Comparison of ENCODE assay signal across 9 mouse cellular contexts in genomic region chr2:102290041-102290440, GRCm38 (mm10).
DNase-seq lines count a peak whose midpoint lies in the region; ATAC-seq lines count a peak whose summit lies in the region.
"Had no signal": no experiment of that assay in that cellular context is flagged by ENCODE, and none has a peak within 500 bp of the region (broad histone marks: within the 10 kb centered on the region; RNA-seq: fewer than 3 reads in every experiment).

No protein-coding gene starts in this region.

- no peak overlapping the region for H3K4me3 ChIP-seq in hindbrain, embryonic 12.5 days
- H3K4me3 ChIP-seq in midbrain, embryonic 14.5 days (replicated peaks; ENCODE audit: low read depth, low read length) = no peak overlapping the region
- H3K4me3 ChIP-seq in stomach, embryonic 14.5 days (ENCODE audit: low read depth, low read length) = no peak overlapping the region
- H3K4me3 ChIP-seq: liver, embryonic 13.5 days had no signal

- peaks cover 3% of the 10 kb centered on the region for H3K4me1 ChIP-seq in hindbrain, embryonic 12.5 days
- no peaks in the 10 kb centered on the region for H3K4me1 ChIP-seq in midbrain, embryonic 14.5 days (ENCODE audit: control insufficient read depth, insufficient read depth, low read length)
- peaks cover 4% of the 10 kb centered on the region for H3K4me1 ChIP-seq in stomach, embryonic 14.5 days (ENCODE audit: control insufficient read depth, insufficient read depth, low read length)
- H3K4me1 ChIP-seq: liver, embryonic 13.5 days had no signal

- H3K36me3 ChIP-seq in hindbrain, embryonic 12.5 days = no peaks in the 10 kb centered on the region
- H3K36me3 ChIP-seq in midbrain, embryonic 14.5 days (ENCODE audit: control insufficient read depth, insufficient read depth, low read length) = no peaks in the 10 kb centered on the region
- H3K36me3 ChIP-seq in stomach, embryonic 14.5 days (ENCODE audit: control insufficient read depth, insufficient read depth, low read length) = no peaks in the 10 kb centered on the region
- H3K36me3 ChIP-seq: liver, embryonic 13.5 days had no signal

- H3K9me3 ChIP-seq in hindbrain, embryonic 12.5 days (replicated peaks) = no peaks in the 10 kb centered on the region
- no peaks in the 10 kb centered on the region for H3K9me3 ChIP-seq in midbrain, embryonic 14.5 days (ENCODE audit: control insufficient read depth, low read length)
- no peaks in the 10 kb centered on the region for H3K9me3 ChIP-seq in stomach, embryonic 14.5 days (ENCODE audit: control insufficient read depth, low read depth, low read length)
- H3K9me3 ChIP-seq: liver, embryonic 13.5 days had no signal

- no peak overlapping the region for H3K9ac ChIP-seq in hindbrain, embryonic 12.5 days
- H3K9ac ChIP-seq in midbrain, embryonic 14.5 days (replicated peaks; ENCODE audit: low read length) = no peak overlapping the region
- H3K9ac ChIP-seq in stomach, embryonic 14.5 days (replicated peaks; ENCODE audit: low read depth, low read length) = no peak overlapping the region
- H3K9ac ChIP-seq: liver, embryonic 13.5 days had no signal

- H3K27ac ChIP-seq in hindbrain, embryonic 12.5 days = no peak overlapping the region
- no peak overlapping the region for H3K27ac ChIP-seq in midbrain, embryonic 14.5 days (replicated peaks; ENCODE audit: low read depth, low read length)
- H3K27ac ChIP-seq in stomach, embryonic 14.5 days (ENCODE audit: low read length) = no peak overlapping the region
- H3K27ac ChIP-seq: liver, embryonic 13.5 days had no signal

- 0 out of 2 replicates have a peak, but pooled peaks have one; percentile 56 for ATAC-seq in hindbrain, embryonic 12.5 days (ENCODE audit: low FRiP score)
- peak; percentile 46; the same call in 1 of the 2 replicates for ATAC-seq in midbrain, embryonic 14.5 days (ENCODE audit: low FRiP score, low TSS enrichment)
- ATAC-seq in stomach, embryonic 14.5 days (ENCODE audit: insufficient number of reproducible peaks, insufficient read depth, low FRiP score, low read depth) = 0 out of 2 replicates have a peak, but pooled peaks have one; percentile 42

- WGBS in hindbrain, embryonic 12.5 days = 62% methylated on average over 5 of the region's 5 CpGs
- 69% methylated on average over 5 of the region's 5 CpGs for WGBS in midbrain, embryonic 14.5 days
- WGBS in stomach, embryonic 14.5 days = 53% methylated on average over 5 of the region's 5 CpGs

- H3K27me3 ChIP-seq in hindbrain, embryonic 12.5 days = no peaks in the 10 kb centered on the region
- no peaks in the 10 kb centered on the region for H3K27me3 ChIP-seq in midbrain, embryonic 14.5 days (ENCODE audit: control insufficient read depth, insufficient read depth, low read length)
- H3K27me3 ChIP-seq in stomach, embryonic 14.5 days (ENCODE audit: control insufficient read depth, insufficient read depth, low read length) = no peaks in the 10 kb centered on the region
- H3K27me3 ChIP-seq: liver, embryonic 13.5 days had no signal

- DNase-seq in left cerebral cortex, adult 11 months (ENCODE audit: low spot score) = peak; percentile 42
- DNase-seq in left cerebral cortex, adult 8-10 months (ENCODE audit: low spot score in 2 of 2) = no peak
- DNase-seq in adipocyte (ENCODE audit: low spot score) = peak; percentile 74
- peak; percentile 81 for DNase-seq in embryo, embryonic 10.5 days (ENCODE audit: low spot score)
- peak; percentile 4 to 68 for DNase-seq in layer of hippocampus, postnatal 25 days (ENCODE audit: extremely low spot score in 1 of 2, low spot score in 1 of 2)
- DNase-seq in midbrain, embryonic 14.5 days = peak; percentile 87
- DNase-seq: liver, embryonic 13.5 days had no signal

- no peak overlapping the region for H3K4me2 ChIP-seq in hindbrain, embryonic 12.5 days (replicated peaks)
- no peak overlapping the region for H3K4me2 ChIP-seq in midbrain, embryonic 14.5 days (ENCODE audit: low read length)
- H3K4me2 ChIP-seq in stomach, embryonic 14.5 days (replicated peaks; ENCODE audit: low read depth, low read length) = no peak overlapping the region
- H3K4me2 ChIP-seq: liver, embryonic 13.5 days had no signal

Comparison
In these comparisons a context has a peak if more than half of its experiments do, and no peak if none do; other contexts are left out.
1. DNase-seq: peak in left cerebral cortex, adult 11 months (single experiment), adipocyte (single experiment), embryo, embryonic 10.5 days (single experiment), layer of hippocampus, postnatal 25 days (2 of 2) and midbrain, embryonic 14.5 days (single experiment); none in left cerebral cortex, adult 8-10 months (0 of 2).
2. Peak in every context shown above with its lines, with median percentiles within 50 percentile points of each other: ATAC-seq.